Mouse (Mus musculus) myocyte (in vitro differentiated cells): ENCODE data around the gene Gm35315.

Source experiments
- E2F4 ChIP-seq: IDR thresholded peaks from one replicate; pipeline ENCODE4 v1.6.1; 2011; ENCODE audit warnings: mild to moderate bottlenecking, control low read depth, moderate library complexity; ENCODE audit not compliant: insufficient read depth
- MAX ChIP-seq: IDR thresholded peaks from one replicate; pipeline ENCODE4 v1.6.1; 2011; ENCODE audit warnings: low read depth, mild to moderate bottlenecking, control low read depth
- MYOG ChIP-seq, 3 experiments: IDR thresholded peaks; one replicate each; pipeline ENCODE4 v1.6.1; 2011; ENCODE audit warnings: control low read depth in 2 of 3, low read depth in 2 of 3, mild to moderate bottlenecking in 2 of 3; ENCODE audit not compliant: insufficient read length in 2 of 3, control insufficient read depth in 1 of 3, insufficient read depth in 1 of 3
- POLR2A ChIP-seq: IDR thresholded peaks from one replicate; pipeline ENCODE4 v1.6.1; 2011; ENCODE audit warnings: low read depth, mild to moderate bottlenecking, control low read depth, moderate library complexity; ENCODE audit not compliant: insufficient read length
- POLR2AphosphoS2 ChIP-seq: IDR thresholded peaks from one replicate; pipeline ENCODE4 v1.6.1; 2011; ENCODE audit warnings: low read depth, control low read depth; ENCODE audit not compliant: insufficient read length
- TCF12 ChIP-seq: IDR thresholded peaks from one replicate; pipeline ENCODE4 v1.6.1; 2011; ENCODE audit warnings: mild to moderate bottlenecking, control low read depth; ENCODE audit not compliant: poor library complexity, insufficient read depth, severe bottlenecking
- USF1 ChIP-seq: IDR thresholded peaks from one replicate; pipeline ENCODE4 v1.6.1; 2011; ENCODE audit warnings: low read depth, mild to moderate bottlenecking, control low read depth, moderate library complexity

- TF ChIP-seq TCF12 (no peak), E2F4 (no peak), POLR2A (no peak), USF1 (no peak), POLR2AphosphoS2 (no peak), MYOG (IDR thresholded peaks at IDR 0.05; ENCODE audit: control insufficient read depth in 1 of 3, insufficient read depth in 1 of 3, insufficient read length in 2 of 3, low read depth in 2 of 3) (no peak), MAX (no peak)
Observed at GRCm38 (mm10) chr5:110142309-110142708, 48.1 kb upstream of the Gm35315 start.
